22 mouse cellular contexts compared by ENCODE assay signal in the genomic region with DNA sequence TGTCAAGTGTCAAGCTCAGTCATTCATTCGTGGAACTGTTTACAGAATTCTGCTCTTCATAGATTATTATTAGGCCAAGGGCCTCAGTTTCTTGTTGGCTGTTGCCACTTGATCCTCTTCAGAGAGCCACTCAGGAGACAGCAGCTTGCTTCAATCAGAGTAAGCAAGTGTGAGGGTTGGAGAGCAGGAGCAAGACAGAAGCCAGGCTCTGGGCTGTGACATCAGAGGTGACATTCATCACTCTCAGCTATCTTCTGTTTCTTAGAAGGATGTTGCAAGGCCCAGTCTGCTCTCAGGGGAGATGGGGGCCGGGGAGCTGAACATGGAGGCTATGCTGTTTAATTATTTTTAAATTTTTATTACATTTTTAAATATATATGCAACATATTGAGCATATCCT. TPM values are rescaled to one million over a fixed set of nuclear protein-coding genes. Genes with fewer than 3 reads are reported as not detected.
"Had no signal": no experiment of that assay in that cellular context is flagged by ENCODE, and none has a peak within 500 bp of the region (broad histone marks: within the 10 kb centered on the region; RNA-seq: fewer than 3 reads in every experiment).

No protein-coding gene starts in this region.

- H3K9me3 ChIP-seq: midbrain, embryonic 12.5 days; neural tube, embryonic 13.5 days; neural tube, embryonic 15.5 days; stomach, embryonic 15.5 days had no signal

- ATAC-seq: midbrain, embryonic 16.5 days had no signal

- H3K36me3 ChIP-seq: midbrain, embryonic 10.5 days; midbrain, embryonic 12.5 days; neural tube, embryonic 13.5 days; neural tube, embryonic 15.5 days; stomach, embryonic 15.5 days had no signal

- DNase-seq: lung, adult 18-20 months; lung, embryonic 14.5 days; lung, postnatal 14 days; lung, postnatal 4 days; midbrain, embryonic 14.5 days; right cerebral cortex, adult 18-20 months; right cerebral cortex, postnatal 25 days; right cerebral cortex, postnatal 4 days; spleen, adult 18-20 months; thymus, adult 2 months; thymus, postnatal 25 days; thymus, postnatal 4 days had no signal

- H3K9ac ChIP-seq: lung, embryonic 14.5 days; midbrain, embryonic 12.5 days; neural tube, embryonic 13.5 days; neural tube, embryonic 15.5 days; stomach, embryonic 15.5 days had no signal

- H3K4me3 ChIP-seq: midbrain, embryonic 10.5 days; midbrain, embryonic 12.5 days; myocyte; neural tube, embryonic 13.5 days; neural tube, embryonic 15.5 days; stomach, embryonic 15.5 days had no signal

- H3K27me3 ChIP-seq: midbrain, embryonic 12.5 days; neural tube, embryonic 13.5 days; neural tube, embryonic 15.5 days; stomach, embryonic 15.5 days had no signal

- H3K27ac ChIP-seq: midbrain, embryonic 10.5 days; midbrain, embryonic 12.5 days; neural tube, embryonic 13.5 days; neural tube, embryonic 15.5 days; stomach, embryonic 15.5 days; stomach, postnatal 0 days had no signal

- H3K4me2 ChIP-seq: lung, embryonic 14.5 days; midbrain, embryonic 12.5 days; neural tube, embryonic 13.5 days; neural tube, embryonic 15.5 days; stomach, embryonic 15.5 days had no signal

RNA-seq across cellular contexts. Expression of a gene that starts 4.3 kb away (rescaled TPM):
- polyA plus RNA-seq: lung, embryonic 14.5 days; lung, embryonic 16.5 days; midbrain, embryonic 10.5 days; midbrain, embryonic 12.5 days; midbrain, embryonic 14.5 days; midbrain, embryonic 16.5 days; neural tube, embryonic 11.5 days; neural tube, embryonic 13.5 days had no signal
